Mouse (Mus musculus): ENCODE results near the gene Kif3b. TPM values are rescaled to one million over a fixed set of nuclear protein-coding genes. Genes with fewer than 3 reads are reported as not detected.
A peak's percentile ranks its signal among the peaks of the same experiment; 100 is the strongest.
"Not testable (repeated sequence)": the region's sequence is repeated elsewhere in the genome, so short reads cannot be mapped to it uniquely, and the experiment has no call there.

Gene Kif3b
- polyA plus RNA-seq, 1 experiment from 2014 or later = 7.3 TPM

DNA sequence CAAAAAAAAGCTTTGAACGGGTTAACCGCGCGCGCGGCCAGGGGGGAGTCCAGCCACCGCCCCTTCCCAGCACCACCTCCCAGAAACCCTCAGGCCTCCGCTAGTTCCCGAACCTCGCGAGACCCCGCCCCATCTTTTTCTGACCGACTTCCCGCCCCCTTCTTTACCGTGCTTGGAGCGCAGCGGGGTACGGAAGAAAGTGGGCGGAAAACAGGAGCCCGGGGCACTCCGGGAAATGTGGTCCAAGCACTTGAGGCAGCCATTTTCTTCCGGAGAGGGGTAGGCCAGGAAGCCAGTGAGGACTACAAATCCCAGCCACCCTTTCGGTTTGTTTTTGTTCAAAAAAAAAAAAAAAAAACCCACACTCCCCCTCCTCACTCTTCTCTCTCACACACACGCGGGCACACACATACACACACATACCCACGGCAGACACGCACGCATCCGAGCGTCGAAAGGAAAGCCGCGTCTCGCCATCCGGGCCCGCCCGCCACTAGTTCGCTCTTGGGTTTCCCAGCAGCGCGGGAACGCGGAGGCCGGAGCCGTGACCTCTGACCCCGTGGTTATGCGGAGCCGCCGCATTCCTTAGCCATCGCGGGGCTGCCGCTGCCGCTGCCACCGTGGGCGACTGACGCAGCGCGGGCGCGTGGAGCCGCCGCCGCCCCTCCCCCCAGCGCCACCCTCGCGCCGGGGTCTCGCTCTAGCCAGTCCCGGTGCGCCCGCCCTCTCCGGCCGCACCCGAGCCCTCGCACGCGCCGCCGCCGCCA, 54.4 kb downstream of the Kif3b start, which contains the start of gene Asxl1:
TSS of gene Asxl1 (plus strand) at position 376 of the 767 bp plus-strand sequence.
- DNase-seq (ENCODE audit: low spot score) = peak; percentile 97

DNA sequence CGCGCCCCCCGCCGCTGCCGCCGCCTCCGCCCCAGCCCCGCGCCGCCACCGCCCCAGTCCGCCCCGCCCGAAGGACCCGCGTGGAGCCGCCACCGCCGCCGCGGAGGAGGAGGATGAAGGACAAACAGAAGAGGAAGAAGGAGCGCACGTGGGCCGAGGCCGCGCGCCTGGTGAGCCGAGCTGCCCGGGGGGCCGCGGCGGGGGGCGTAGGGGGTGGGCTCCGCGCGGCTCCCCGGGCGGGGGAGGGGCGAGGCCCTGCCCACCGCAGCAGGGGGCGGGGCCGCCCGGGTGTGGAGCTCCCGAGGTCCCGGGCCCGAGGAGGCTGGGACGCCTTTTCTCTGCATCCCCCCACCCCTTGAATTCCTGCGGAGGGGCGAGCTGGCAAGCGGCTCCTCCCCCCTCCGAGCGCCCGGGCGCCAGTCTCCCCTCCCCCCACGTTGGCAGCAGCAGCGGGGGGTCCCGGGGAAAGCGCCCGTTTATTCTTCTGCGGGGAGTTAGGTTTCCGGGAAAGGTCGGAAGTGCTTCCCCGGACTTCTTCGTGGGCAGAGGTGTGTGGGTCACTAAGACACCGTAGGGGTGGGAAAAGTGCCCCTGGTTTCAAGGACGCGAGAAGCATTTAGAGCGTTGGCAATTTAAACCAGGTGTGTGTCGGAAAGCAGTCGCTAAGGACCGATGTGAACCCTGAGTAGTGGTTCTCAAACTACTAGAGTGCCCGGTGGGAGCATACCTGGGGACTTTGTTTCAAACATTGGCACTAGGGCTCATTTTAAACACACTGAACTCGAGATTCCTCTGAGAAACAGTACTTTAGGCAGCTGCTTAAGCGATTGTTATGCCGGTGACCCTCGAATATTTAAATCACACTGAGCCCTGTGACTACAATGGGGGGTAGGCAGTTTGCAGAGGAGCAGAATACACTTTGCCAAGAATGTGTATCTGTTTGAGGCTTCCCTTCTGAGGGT, 55.3 kb downstream of the Kif3b start:
- DNase-seq (ENCODE audit: low spot score) = peak; percentile 76

DNA sequence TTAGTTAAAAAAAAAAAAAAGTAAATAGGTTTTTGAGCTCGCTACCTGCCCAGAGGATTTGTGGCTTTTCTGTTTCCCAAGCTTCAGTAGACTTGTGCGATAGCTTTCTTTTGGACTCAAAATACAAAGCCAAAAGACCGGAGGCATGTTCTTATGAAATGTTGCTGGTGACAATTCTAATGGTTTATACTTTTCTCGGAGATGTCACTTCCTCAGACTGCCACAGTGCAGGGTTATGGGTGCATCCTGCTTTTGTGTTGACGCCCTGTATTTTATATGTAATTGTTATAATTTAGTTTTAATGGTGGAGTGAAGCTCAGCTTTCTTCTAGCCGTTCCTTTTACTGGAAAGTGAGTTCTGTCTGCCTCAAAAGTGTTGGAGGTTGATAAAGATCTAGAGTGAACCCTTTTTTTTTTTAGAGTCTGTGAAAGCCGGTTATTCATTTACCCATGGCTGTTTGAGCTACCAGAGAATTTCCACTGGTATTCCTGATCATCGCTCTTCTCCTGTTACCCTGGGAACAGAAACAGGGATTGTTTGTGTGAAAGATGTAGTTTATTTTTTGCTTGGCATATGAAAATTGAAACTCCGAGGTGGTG, 56.1 kb downstream of the Kif3b start:
- DNase-seq (ENCODE audit: low spot score) = peak; percentile 43

DNA sequence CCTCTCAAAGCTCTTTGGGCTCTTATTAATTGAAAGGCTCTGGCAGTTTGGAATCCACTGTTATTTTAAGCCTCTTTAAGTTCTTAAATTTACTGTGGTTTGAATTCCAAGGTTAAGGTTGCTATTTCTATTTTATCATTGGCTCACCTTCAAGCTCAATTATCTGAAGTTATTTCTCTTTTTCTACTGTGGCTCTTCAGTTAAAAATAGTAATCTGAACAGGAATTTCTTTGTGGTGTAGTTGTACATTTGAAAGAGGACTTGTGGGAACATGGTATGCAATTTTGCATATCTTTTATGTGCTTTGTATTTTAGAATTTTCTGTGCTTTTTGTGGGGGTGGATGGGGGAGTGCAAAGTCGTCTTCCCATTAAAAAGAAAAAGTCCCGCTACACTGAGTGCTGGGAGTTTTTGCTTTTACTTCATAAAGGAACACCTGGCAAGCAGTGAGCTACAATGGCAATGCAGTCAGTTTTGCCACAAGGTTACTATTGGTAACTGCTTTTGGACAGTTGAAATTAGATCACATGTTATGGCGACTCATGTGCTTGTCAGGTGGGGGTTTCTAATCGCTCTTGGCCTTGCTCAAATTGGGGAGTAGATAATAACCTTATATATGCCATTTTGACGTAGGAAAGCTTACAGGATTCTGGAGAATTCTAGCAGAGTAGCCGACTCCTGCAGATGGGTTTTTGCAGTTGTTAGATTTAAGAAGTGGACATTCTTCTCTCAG, 57.1 kb downstream of the Kif3b start:
- no peak for DNase-seq (ENCODE audit: low spot score)

DNA sequence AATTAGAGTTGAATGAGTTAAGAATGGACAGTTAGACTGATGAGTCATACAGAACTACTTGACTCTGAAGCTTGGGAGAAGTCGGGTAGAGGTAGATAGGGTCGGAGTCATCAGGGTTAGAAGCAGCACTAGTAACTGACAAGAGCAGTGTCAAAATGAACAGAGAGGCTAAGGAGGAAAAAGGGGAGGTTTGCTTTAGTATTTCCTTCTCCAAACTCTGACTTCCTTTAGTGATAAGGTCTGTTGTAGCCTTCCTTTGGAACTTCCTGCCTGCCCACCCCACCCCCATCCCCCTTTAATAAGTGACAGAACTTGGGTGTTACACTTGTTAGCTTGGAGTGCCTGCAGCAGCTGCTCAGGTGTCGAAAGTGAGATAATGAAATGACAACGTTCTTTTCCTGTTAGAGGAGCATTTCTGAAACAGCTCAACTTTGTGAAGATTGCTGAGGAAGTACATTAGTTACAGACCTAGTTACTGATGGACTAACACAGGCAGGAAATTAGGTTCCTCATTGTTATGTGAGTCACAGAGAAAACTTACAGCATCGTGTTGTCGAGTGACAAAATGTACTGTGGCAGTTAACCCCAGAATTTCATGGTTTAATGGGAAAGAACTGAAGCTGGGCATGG, 59.5 kb downstream of the Kif3b start:
- DNase-seq (ENCODE audit: low spot score) = peak; percentile 42

DNA sequence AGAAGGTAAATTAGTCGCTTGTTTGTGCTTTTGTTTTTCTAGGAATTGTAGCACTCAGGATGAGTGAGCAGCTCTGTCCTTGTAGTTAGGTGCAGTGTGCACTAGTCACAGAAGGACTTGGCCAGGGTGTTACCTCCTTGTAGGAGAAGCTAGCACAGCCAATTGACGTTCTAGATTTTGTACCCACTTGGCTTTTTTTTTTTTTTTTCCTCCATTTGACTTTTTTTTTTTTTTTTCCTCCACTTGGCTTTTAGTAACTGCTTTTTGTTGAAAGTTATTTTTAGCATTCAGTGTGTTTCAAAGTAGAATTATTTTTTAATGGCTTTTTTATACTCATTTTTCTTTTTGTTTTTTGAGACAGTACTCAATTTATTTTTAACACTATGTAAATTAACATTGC, 63.4 kb downstream of the Kif3b start:
- DNase-seq (ENCODE audit: low spot score) = no peak

DNA sequence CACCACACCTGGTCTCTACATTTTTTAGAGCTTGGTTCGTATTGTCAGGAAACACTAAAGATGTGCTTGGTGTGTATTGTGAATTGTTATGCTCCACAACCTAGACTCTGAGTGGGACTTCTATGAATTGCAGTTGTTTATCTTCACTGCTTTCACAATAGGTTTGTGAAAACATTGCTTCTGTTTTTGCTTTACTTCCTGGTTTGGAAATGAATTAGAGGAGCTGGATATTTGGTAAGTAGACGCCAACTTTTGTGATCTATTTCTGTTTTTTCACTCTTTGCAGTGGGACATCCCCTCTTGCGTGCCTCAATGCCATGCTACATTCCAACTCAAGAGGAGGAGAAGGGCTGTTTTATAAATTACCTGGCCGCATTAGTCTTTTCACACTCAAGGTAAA, 65.6 kb downstream of the Kif3b start:
- no peak for DNase-seq (ENCODE audit: low spot score)

DNA sequence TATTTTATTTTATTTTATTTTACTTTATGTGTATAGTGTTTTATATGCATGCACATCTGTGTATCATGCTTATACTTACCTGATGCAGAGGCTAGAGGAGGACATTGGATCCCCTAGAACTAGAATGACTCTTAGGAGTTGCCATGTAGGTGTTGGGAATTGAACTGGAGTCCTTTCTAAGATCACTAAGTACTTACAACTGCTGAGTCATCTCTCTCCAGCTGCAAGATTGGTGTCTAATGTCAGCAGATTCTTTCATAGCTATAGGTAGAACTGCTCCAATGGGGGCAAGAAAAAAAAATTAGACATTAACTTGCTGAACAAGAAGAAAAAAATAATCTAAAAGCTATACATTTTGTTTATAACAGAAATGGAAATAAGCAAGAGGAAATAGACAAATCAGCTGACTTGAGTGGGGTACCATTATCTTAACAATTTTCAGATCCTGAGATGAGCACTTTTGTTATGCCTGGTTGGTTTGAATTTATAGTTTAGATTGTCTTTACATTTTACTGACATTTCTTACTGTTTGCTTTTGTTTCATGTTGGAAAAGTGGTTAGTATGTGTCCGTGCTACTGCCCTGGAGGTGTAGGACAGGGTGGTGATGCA, 70.0 kb downstream of the Kif3b start:
- DNase-seq (ENCODE audit: low spot score) = no peak

DNA sequence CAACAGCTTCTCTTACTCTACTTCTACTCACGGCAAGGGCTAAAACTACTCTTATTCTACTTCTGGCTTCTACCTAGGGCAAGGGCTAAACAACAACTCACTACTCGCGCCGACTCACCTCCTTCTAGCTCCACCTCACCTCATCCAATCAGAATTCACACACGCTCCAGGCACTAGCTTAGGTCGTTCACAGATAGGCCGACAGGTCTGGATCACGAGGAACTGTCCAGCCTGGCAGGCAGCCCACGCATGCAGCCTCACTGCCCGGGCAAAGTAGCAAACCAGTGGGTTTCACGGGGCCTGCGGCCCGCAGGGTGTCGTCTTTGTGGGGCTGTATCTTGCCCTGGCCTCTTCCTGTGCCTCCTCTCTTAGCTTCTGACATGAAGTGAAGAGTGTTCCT, 73.3 kb downstream of the Kif3b start:
- DNase-seq (ENCODE audit: low spot score) = not testable (repeated sequence)

DNA sequence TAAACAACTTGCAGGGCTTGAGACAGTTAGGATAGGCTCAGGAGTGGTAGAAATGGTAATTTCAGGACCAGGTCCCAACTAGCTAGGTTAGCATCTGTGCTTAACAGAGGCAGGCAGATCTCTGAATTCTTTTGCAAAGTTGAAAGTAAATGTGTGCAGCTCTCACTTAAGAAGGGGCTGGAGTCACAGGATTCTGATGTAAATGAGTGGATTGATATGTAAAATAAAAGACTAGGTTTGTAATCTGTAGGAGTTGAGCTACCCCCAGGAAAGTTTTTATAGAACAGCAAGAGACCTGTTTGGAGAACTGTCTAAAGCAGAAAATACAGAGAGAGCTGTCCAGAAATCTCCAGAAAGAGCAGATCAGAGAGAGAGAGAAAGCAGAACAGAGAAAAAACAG, 79.7 kb downstream of the Kif3b start:
- DNase-seq (ENCODE audit: low spot score) = no peak

DNA sequence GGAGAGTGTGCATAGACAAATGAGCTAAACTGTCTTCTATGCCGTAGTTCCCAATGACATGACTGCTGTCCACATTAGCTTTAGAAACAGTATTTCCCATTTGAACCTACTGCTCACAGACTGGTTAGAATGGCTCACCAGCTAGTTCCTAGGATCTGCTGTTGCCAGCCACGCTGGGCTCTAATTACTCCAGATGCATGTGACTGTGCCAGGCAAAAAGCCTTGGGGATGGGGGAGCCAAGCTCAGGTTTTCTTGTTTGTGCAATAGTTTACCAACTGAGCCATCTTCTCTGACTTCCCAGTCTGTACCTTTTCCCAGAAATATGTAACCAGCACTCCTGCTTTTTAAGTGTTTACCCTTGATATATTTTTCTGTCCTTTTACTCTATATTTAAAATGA, 84.2 kb downstream of the Kif3b start:
- DNase-seq (ENCODE audit: low spot score) = no peak

DNA sequence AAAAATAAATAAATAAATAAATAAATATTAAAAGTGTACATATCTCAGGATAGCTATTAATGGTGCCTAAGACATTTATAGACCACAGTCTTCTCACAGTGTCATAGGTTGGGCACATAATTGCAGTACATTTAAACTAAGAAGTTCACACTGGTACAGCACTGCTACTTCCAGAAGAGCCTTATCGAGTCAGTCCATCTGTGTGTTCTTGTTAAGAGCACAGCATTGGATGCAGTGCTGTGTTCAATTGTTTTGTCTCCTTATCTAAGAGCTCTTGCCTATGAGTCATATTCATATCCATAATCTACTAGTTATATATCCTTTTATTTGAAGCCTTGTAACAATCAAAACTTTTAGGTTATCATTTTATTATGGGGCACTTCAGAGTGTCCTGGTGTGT, 89.3 kb downstream of the Kif3b start:
- no peak for DNase-seq (ENCODE audit: low spot score)

Other genes with a start within 250 kb of the Kif3b start
- 0.33 and 0.77 TPM in 2 replicates for gene Ccm2l, start 225.5 kb upstream of the Kif3b start, polyA plus RNA-seq (2015; fragmentation: Nextera tagmentation; extraction: Ambion mirVana)
- 5.8 and 7.3 TPM in 2 replicates for gene Hck, start 182.9 kb upstream of the Kif3b start, polyA plus RNA-seq (2015; fragmentation: Nextera tagmentation; extraction: Ambion mirVana)
- 32.4 and 34.9 TPM in 2 replicates for gene Tm9sf4, start 130.1 kb upstream of the Kif3b start, polyA plus RNA-seq (2015; fragmentation: Nextera tagmentation; extraction: Ambion mirVana)
- gene Tspyl3, start 66.0 kb upstream of the Kif3b start, polyA plus RNA-seq (2015; fragmentation: Nextera tagmentation; extraction: Ambion mirVana) = 24.0 and 25.6 TPM in 2 replicates
- 12.1 and 14.5 TPM in 2 replicates for gene Plagl2, start 50.0 kb upstream of the Kif3b start, polyA plus RNA-seq (2015; fragmentation: Nextera tagmentation; extraction: Ambion mirVana)
- 2.7 and 4.6 TPM in 2 replicates for gene Pofut1, start 49.9 kb upstream of the Kif3b start, polyA plus RNA-seq (2015; fragmentation: Nextera tagmentation; extraction: Ambion mirVana)
- 13.3 and 15.6 TPM in 2 replicates for gene Asxl1, start 54.4 kb downstream of the Kif3b start, polyA plus RNA-seq (2015; fragmentation: Nextera tagmentation; extraction: Ambion mirVana)
- not detected in 2 replicates for gene 4930404H24Rik, start 201.4 kb downstream of the Kif3b start, polyA plus RNA-seq (2015; fragmentation: Nextera tagmentation; extraction: Ambion mirVana)
- gene Nol4l, start 238.6 kb downstream of the Kif3b start, polyA plus RNA-seq (2015; fragmentation: Nextera tagmentation; extraction: Ambion mirVana) = 1.9 and 2.0 TPM in 2 replicates